Mouse (Mus musculus): ENCODE data around the gene Ccdc153. TPM values are rescaled to one million over a fixed set of nuclear protein-coding genes. Genes with fewer than 3 reads are reported as not detected.

Gene Ccdc153
- polyA plus RNA-seq, 1 experiment from 2014 or later: not detected

GRCm38 (mm10) chr9:44283183-44283582 is 42.7 kb downstream of the Ccdc153 start:
- WGBS: 56% methylated on average over 5 of the region's 5 CpGs
- DNase-seq (ENCODE audit: low spot score) (no peak), ATAC-seq (replicated peaks; ENCODE audit: low FRiP score, low TSS enrichment, low read depth) (no peak)
- H3K4me1 ChIP-seq (replicated peaks; ENCODE audit: control insufficient read depth, insufficient read depth, low read length): 0 out of 2 replicates have a peak, but pooled peaks cover 2% of the 10 kb centered on the region
- peaks cover 3% of the 10 kb centered on the region; the same call in 1 of the 2 replicates for H3K36me3 ChIP-seq (ENCODE audit: control insufficient read depth, insufficient read depth, low read length)
- no peak overlapping the region for H3K4me3 ChIP-seq (ENCODE audit: low read depth, low read length)
- peaks cover 14% of the 10 kb centered on the region; the same call in 1 of the 2 replicates for H3K27me3 ChIP-seq (replicated peaks; ENCODE audit: control insufficient read depth, insufficient read depth, low read length)
- H3K27ac ChIP-seq (ENCODE audit: low read depth): no peak overlapping the region
- H3K4me2 ChIP-seq (ENCODE audit: low read length): no peak overlapping the region
- no peaks in the 10 kb centered on the region for H3K9me3 ChIP-seq (ENCODE audit: control insufficient read depth, low read length)
- no peak overlapping the region for H3K9ac ChIP-seq (ENCODE audit: low read length)

DNA sequence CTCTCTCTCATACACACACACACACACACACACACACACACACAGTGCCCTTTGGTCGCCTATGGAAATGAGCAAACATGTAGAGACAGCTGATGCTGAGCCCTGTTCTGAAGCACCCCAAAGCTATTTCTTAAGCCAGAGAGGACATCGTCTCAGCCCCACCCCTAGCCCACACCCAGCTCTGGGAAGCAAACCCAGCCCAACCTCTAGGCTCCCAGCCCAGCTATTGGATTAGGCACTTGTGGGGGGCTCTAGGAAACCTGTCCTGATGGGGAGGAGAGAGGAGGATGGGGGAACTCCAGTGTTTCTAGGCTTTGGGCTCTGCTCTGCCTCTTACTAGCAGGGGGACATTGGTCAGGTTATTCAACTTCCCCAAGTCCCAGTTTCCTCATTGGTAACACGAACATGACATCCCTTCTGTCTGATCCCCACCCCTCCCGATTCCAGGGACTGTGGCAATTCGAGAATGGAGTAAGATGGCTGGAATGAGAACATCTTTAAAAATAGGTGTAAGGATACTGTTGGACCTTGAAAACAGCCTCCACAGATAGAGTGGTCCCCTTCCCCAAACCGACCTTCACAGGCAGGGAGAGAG is 45.9 kb downstream of the Ccdc153 start:
- no peak overlapping the region for H3K27ac ChIP-seq (ENCODE audit: low read depth)
- no peak overlapping the region for H3K4me2 ChIP-seq (ENCODE audit: low read length)
- no peak overlapping the region for H3K4me3 ChIP-seq (ENCODE audit: low read depth, low read length)

DNA sequence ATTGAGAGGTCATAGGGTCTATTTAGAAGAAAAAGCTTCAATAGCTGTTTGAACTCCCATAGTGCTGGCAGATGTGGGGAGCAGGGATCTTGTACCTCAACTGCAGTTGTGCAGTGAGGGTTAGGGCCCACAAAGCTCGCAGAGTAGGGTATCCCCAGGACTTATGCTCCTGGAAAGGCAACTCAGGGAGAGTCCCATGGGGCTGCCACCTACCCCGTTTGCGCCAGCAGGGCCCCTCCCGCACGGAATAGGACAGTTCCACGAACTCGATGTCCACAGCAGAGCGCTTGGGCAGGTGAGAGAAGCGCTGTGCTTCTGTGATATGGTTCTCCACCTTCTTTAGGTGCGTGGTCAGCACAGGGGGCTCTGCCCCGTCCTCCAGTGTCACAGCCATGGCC is 46.5 kb downstream of the Ccdc153 start:
- WGBS: 9% methylated on average over 11 of the region's 11 CpGs
- no peak overlapping the region for H3K27ac ChIP-seq (ENCODE audit: low read depth)
- H3K4me3 ChIP-seq (ENCODE audit: low read depth, low read length): peak overlapping the region; percentile 62
- DNase-seq (ENCODE audit: low spot score) (peak; percentile 54), ATAC-seq (replicated peaks; ENCODE audit: low FRiP score, low TSS enrichment, low read depth) (no peak)
- H3K4me2 ChIP-seq (ENCODE audit: low read length): peak overlapping the region; percentile 97
- peak overlapping the region; percentile 58 for H3K9ac ChIP-seq (ENCODE audit: low read length)
- H3K9me3 ChIP-seq (ENCODE audit: control insufficient read depth, low read length): no peaks in the 10 kb centered on the region
- peaks cover 27% of the 10 kb centered on the region; the same call in 1 of the 2 replicates for H3K27me3 ChIP-seq (replicated peaks; ENCODE audit: control insufficient read depth, insufficient read depth, low read length)
- peaks cover 14% of the 10 kb centered on the region; the same call in 1 of the 2 replicates for H3K4me1 ChIP-seq (replicated peaks; ENCODE audit: control insufficient read depth, insufficient read depth, low read length)
- peaks cover 8% of the 10 kb centered on the region; the same call in 1 of the 2 replicates for H3K36me3 ChIP-seq (ENCODE audit: control insufficient read depth, insufficient read depth, low read length)

More for the DNA sequence above, 45.9 kb downstream of the Ccdc153 start:
- Histone ChIP-seq H3K9me3 (ENCODE audit: control insufficient read depth, low read length) (no peaks in the 10 kb centered on the region), H3K27me3 (replicated peaks; ENCODE audit: control insufficient read depth, insufficient read depth, low read length) (peaks cover 27% of the 10 kb centered on the region; the same call in 1 of the 2 replicates), H3K9ac (ENCODE audit: low read length) (no peak overlapping the region), H3K36me3 (ENCODE audit: control insufficient read depth, insufficient read depth, low read length) (peaks cover 5% of the 10 kb centered on the region; the same call in 1 of the 2 replicates), H3K4me1 (replicated peaks; ENCODE audit: control insufficient read depth, insufficient read depth, low read length) (peaks cover 14% of the 10 kb centered on the region; the same call in 1 of the 2 replicates)
- ATAC-seq (replicated peaks; ENCODE audit: low FRiP score, low TSS enrichment, low read depth) (no peak), DNase-seq (ENCODE audit: low spot score) (no peak)
- WGBS: 31% methylated on average over 6 of the region's 6 CpGs

DNA sequence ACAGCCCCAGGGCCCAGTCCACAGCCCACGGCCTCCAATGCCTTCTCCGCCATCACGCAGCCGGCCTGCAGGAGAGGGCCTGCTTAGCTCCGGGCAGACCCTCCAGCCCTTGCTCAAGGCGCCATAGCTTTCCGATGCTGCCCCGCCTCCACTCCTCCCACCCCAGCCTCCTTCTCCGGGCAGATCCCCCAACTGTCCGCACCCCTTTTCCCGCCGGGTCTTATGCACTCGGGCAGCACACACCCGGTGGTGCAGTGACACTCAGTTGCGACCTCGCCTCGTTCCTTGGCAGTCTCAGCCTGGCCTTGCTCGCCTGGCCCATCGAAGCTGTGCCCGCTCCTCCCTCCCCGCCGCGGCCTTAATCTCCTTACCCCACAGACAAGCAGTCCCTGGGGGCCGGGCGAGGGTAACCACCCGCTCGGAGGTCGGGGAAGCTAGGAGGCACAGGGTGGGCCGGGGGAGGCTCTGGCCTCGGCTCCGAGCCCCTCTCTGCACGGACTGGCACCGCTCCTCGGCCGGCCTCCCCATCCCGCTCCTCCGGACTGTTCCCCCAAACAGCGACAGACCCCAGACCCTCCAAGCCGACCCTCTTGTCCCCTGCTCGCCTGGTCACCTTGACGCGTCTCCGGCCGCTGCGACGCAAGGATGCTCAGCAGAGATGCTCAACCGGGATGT is 47.1 kb downstream of the Ccdc153 start:
- peak overlapping the region; percentile 97 for H3K4me2 ChIP-seq (ENCODE audit: low read length)
- peaks cover 27% of the 10 kb centered on the region; the same call in 1 of the 2 replicates for H3K27me3 ChIP-seq (replicated peaks; ENCODE audit: control insufficient read depth, insufficient read depth, low read length)
- peak overlapping the region; percentile 62 for H3K4me3 ChIP-seq (ENCODE audit: low read depth, low read length)
- no peak overlapping the region for H3K27ac ChIP-seq (ENCODE audit: low read depth)
- H3K9me3 ChIP-seq (ENCODE audit: control insufficient read depth, low read length): no peaks in the 10 kb centered on the region
- ATAC-seq (replicated peaks; ENCODE audit: low FRiP score, low TSS enrichment, low read depth) (peak; percentile 41), DNase-seq (ENCODE audit: low spot score) (peak; percentile 80)
- peaks cover 14% of the 10 kb centered on the region; the same call in 1 of the 2 replicates for H3K4me1 ChIP-seq (replicated peaks; ENCODE audit: control insufficient read depth, insufficient read depth, low read length)
- H3K9ac ChIP-seq (ENCODE audit: low read length): peak overlapping the region; percentile 58
- WGBS: 1% methylated on average over 47 of the region's 47 CpGs
- H3K36me3 ChIP-seq (ENCODE audit: control insufficient read depth, insufficient read depth, low read length): peaks cover 13% of the 10 kb centered on the region; the same call in 1 of the 2 replicates

- H3K27ac ChIP-seq (ENCODE audit: low read depth): no peak within 1 kb of the TSS
- peaks cover 14% of the 10 kb centered on the region; the same call in 1 of the 2 replicates for H3K4me1 ChIP-seq (replicated peaks; ENCODE audit: control insufficient read depth, insufficient read depth, low read length)
- peak; percentile 54 for ATAC-seq (replicated peaks; ENCODE audit: low FRiP score, low TSS enrichment, low read depth)
- H3K9me3 ChIP-seq (ENCODE audit: control insufficient read depth, low read length): no peaks in the 10 kb centered on the region
- H3K9ac ChIP-seq (ENCODE audit: low read length): peak within 1 kb of the TSS; percentile 58
- peak within 1 kb of the TSS; percentile 62 for H3K4me3 ChIP-seq (ENCODE audit: low read depth, low read length)
- DNase-seq (ENCODE audit: low spot score): peak; percentile 70
- H3K36me3 ChIP-seq (ENCODE audit: control insufficient read depth, insufficient read depth, low read length): peaks cover 18% of the 10 kb centered on the region
- peaks cover 27% of the 10 kb centered on the region; the same call in 1 of the 2 replicates for H3K27me3 ChIP-seq (replicated peaks; ENCODE audit: control insufficient read depth, insufficient read depth, low read length)
- peak within 1 kb of the TSS; percentile 97 for H3K4me2 ChIP-seq (ENCODE audit: low read length)
- WGBS: 1% methylated on average over 37 of the region's 38 CpGs
Observed at GRCm38 (mm10) chr9:44288076-44288958, 47.8 kb downstream of the Ccdc153 start, which contains the start of gene Abcg4. Abcg4 (minus strand) TSS chr9:44288615.

DNA sequence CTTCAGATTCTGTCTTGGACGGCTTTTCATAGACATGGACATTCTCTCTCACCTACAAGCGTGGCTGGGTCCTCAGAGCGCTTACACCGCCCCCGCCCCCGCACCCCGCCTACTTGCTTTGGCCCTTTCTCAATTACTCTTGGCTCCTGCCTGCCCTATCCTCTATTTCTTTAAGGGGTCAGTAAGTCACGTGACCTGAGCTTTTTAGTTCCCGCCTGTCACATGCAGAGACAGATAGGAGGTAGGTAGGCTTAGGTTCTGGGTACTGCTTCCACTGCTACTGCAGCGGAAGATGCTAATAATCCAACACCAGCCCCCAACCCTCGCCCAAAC is 48.4 kb downstream of the Ccdc153 start:
- DNase-seq (ENCODE audit: low spot score) (no peak), ATAC-seq (replicated peaks; ENCODE audit: low FRiP score, low TSS enrichment, low read depth) (no peak)
- H3K9me3 ChIP-seq (ENCODE audit: control insufficient read depth, low read length): no peaks in the 10 kb centered on the region
- H3K9ac ChIP-seq (ENCODE audit: low read length): no peak overlapping the region
- H3K27ac ChIP-seq (ENCODE audit: low read depth): no peak overlapping the region
- H3K36me3 ChIP-seq (ENCODE audit: control insufficient read depth, insufficient read depth, low read length): peaks cover 25% of the 10 kb centered on the region
- 15% methylated on average over 11 of the region's 11 CpGs for WGBS
- no peak overlapping the region for H3K4me3 ChIP-seq (ENCODE audit: low read depth, low read length)
- H3K4me2 ChIP-seq (ENCODE audit: low read length): peak overlapping the region; percentile 97
- peaks cover 27% of the 10 kb centered on the region; the same call in 1 of the 2 replicates for H3K27me3 ChIP-seq (replicated peaks; ENCODE audit: control insufficient read depth, insufficient read depth, low read length)
- H3K4me1 ChIP-seq (replicated peaks; ENCODE audit: control insufficient read depth, insufficient read depth, low read length): peaks cover 14% of the 10 kb centered on the region; the same call in 1 of the 2 replicates

GRCm38 (mm10) chr9:44292490-44292889 is 52.0 kb downstream of the Ccdc153 start:
- peak; percentile 56 for DNase-seq (ENCODE audit: low spot score)
- Histone ChIP-seq H3K27ac (ENCODE audit: low read depth) (no peak overlapping the region), H3K27me3 (replicated peaks; ENCODE audit: control insufficient read depth, insufficient read depth, low read length) (peaks cover 13% of the 10 kb centered on the region; the same call in 1 of the 2 replicates), H3K4me3 (ENCODE audit: low read depth, low read length) (no peak overlapping the region), H3K4me1 (replicated peaks; ENCODE audit: control insufficient read depth, insufficient read depth, low read length) (peaks cover 11% of the 10 kb centered on the region; the same call in 1 of the 2 replicates), H3K4me2 (ENCODE audit: low read length) (no peak overlapping the region), H3K36me3 (ENCODE audit: control insufficient read depth, insufficient read depth, low read length) (peaks cover 53% of the 10 kb centered on the region), H3K9ac (ENCODE audit: low read length) (no peak overlapping the region), H3K9me3 (ENCODE audit: control insufficient read depth, low read length) (no peaks in the 10 kb centered on the region)
- no peak for ATAC-seq (replicated peaks; ENCODE audit: low FRiP score, low TSS enrichment, low read depth)
- 65% methylated on average over 3 of the region's 3 CpGs for WGBS

All from intestine, embryonic 14.5 days (tissue).